Mouse (Mus musculus) spleen, embryonic (tissue): ENCODE data around the gene Pdia4.
"Not testable (repeated sequence)": the region's sequence is repeated elsewhere in the genome, so short reads cannot be mapped to it uniquely, and the experiment has no call there.

Source experiments
- CTCF ChIA-PET: fragments of 350-600 bp; sonication (Branson Sonifier 250); formaldehyde crosslinking; loops from one replicate; lab custom pipeline; 2022; lab: Charles Lee

Pdia4 gene

GRCm38 (mm10) chr6:47812271-47812915 lies 837 bp downstream of the Pdia4 start:
- CTCF ChIA-PET = no interaction called here

- CTCF ChIA-PET = interaction anchor here (0.8 kb wide), 1 partner anchor 24 kb away, joined by 3 read pairs; the partner anchor contains the start of gene Zfp398
Observed at GRCm38 (mm10) chr6:47811324-47811723, 1.9 kb downstream of the Pdia4 start.

- CTCF ChIA-PET = interaction anchor here (0.7 to 2.0 kb wide), 5 partner anchors 11 to 49 kb away, joined by 4 to 10 read pairs (median 5); no protein-coding TSS in a partner anchor
Observed at GRCm38 (mm10) chr6:47810181-47810580, 3.0 kb downstream of the Pdia4 start.

GRCm38 (mm10) chr6:47809053-47809452 lies 4.2 kb downstream of the Pdia4 start:
- CTCF ChIA-PET = interaction anchor here (1.0 to 2.0 kb wide), 3 partner anchors 10 to 21 kb away, joined by 4 to 10 read pairs (median 5); no protein-coding TSS in a partner anchor

- CTCF ChIA-PET = interaction anchor here (2.0 kb wide), 1 partner anchor 9 kb away, joined by 10 read pairs; no protein-coding TSS in a partner anchor
Observed at GRCm38 (mm10) chr6:47808545-47808944, 4.7 kb downstream of the Pdia4 start.

GRCm38 (mm10) chr6:47807419-47807818 lies 5.8 kb downstream of the Pdia4 start:
- CTCF ChIA-PET = no interaction called here

- CTCF ChIA-PET = no interaction called here
Observed at GRCm38 (mm10) chr6:47805520-47805919, 7.7 kb downstream of the Pdia4 start.

- CTCF ChIA-PET = interaction anchor here (0.7 to 2.3 kb wide), 3 partner anchors 11 to 372 kb away, joined by 3 to 10 read pairs (median 3); no protein-coding TSS in a partner anchor
Observed at GRCm38 (mm10) chr6:47799079-47799478, 14.2 kb downstream of the Pdia4 start.

- CTCF ChIA-PET = interaction anchor here (1.0 kb wide), 1 partner anchor 15 kb away, joined by 4 read pairs; no protein-coding TSS in a partner anchor
Observed at GRCm38 (mm10) chr6:47794106-47794830, 19.0 kb downstream of the Pdia4 start.

- CTCF ChIA-PET = no interaction called here
Observed at GRCm38 (mm10) chr6:47793284-47793683, 19.9 kb downstream of the Pdia4 start.

- CTCF ChIA-PET = no interaction called here
Observed at GRCm38 (mm10) chr6:47792533-47792932, 20.7 kb downstream of the Pdia4 start.

GRCm38 (mm10) chr6:47790745-47791144 lies 22.5 kb downstream of the Pdia4 start:
- CTCF ChIA-PET = interaction anchor here (0.8 kb wide), 1 partner anchor 45 kb away, joined by 3 read pairs; the partner anchor contains the start of gene Zfp398

GRCm38 (mm10) chr6:47788821-47789220 lies 24.4 kb downstream of the Pdia4 start:
- CTCF ChIA-PET = interaction anchor here (0.9 kb wide), 1 partner anchor 21 kb away, joined by 5 read pairs; no protein-coding TSS in a partner anchor

- CTCF ChIA-PET = interaction anchor here (0.9 kb wide), 1 partner anchor 21 kb away, joined by 5 read pairs; no protein-coding TSS in a partner anchor
Observed at GRCm38 (mm10) chr6:47787941-47788736, 25.1 kb downstream of the Pdia4 start.

- CTCF ChIA-PET = interaction anchor here (0.7 kb wide), 1 partner anchor 1305 kb away, joined by 5 read pairs; no protein-coding TSS in a partner anchor
Observed at GRCm38 (mm10) chr6:47784707-47785412, 28.4 kb downstream of the Pdia4 start.

GRCm38 (mm10) chr6:47781091-47781968 lies 31.9 kb downstream of the Pdia4 start:
- CTCF ChIA-PET = no interaction called here

- CTCF ChIA-PET = no interaction called here
Observed at GRCm38 (mm10) chr6:47780576-47781013, 32.6 kb downstream of the Pdia4 start.

GRCm38 (mm10) chr6:47771760-47772159 lies 41.5 kb downstream of the Pdia4 start:
- CTCF ChIA-PET = not testable (repeated sequence)

GRCm38 (mm10) chr6:47771113-47771512 lies 42.1 kb downstream of the Pdia4 start:
- CTCF ChIA-PET = not testable (repeated sequence)

GRCm38 (mm10) chr6:47769861-47770260 lies 43.4 kb downstream of the Pdia4 start:
- CTCF ChIA-PET = not testable (repeated sequence)
